Mouse (Mus musculus) midbrain, embryonic 16.5 days (tissue): ENCODE data around the gene Hoxc10. TPM values are rescaled to one million over a fixed set of nuclear protein-coding genes. Genes with fewer than 3 reads are reported as not detected.

Experiments used
- ATAC-seq: fragments of 200-750 bp; cut with Nextera tagmentation; 2 replicates; pipeline ENCODE4 v1.8.0; 2017; ENCODE audit warnings: moderate TSS enrichment
- H3K27ac ChIP-seq: fragments of 300-500 bp; sonication (generic); 2 replicates; pipeline ENCODE4 v1.5.1; 2014; ENCODE audit warnings: mild to moderate bottlenecking, low read length, mixed read lengths
- H3K27me3 ChIP-seq: fragments of 300-500 bp; sonication (generic); 2 replicates; pipeline ENCODE4 v1.6.1; 2014; ENCODE audit warnings: low read depth, low read length, mixed read lengths; ENCODE audit not compliant: control insufficient read depth, insufficient read depth
- H3K36me3 ChIP-seq: fragments of 300-500 bp; sonication (generic); 2 replicates; pipeline ENCODE4 v1.6.1; 2014; ENCODE audit warnings: mild to moderate bottlenecking, low read length, moderate library complexity, mixed read lengths; ENCODE audit not compliant: control insufficient read depth, insufficient read depth
- H3K4me1 ChIP-seq: fragments of 300-500 bp; sonication (generic); 2 replicates; pipeline ENCODE4 v1.6.1; 2014; ENCODE audit warnings: mild to moderate bottlenecking, low read length, mixed read lengths; ENCODE audit not compliant: control insufficient read depth, insufficient read depth
- H3K4me2 ChIP-seq: fragments of 300-500 bp; sonication (generic); 2 replicates; pipeline ENCODE4 v1.6.1; 2014; ENCODE audit warnings: mild to moderate bottlenecking, low read length, mixed read lengths
- H3K4me3 ChIP-seq: fragments of 300-500 bp; sonication (generic); 2 replicates; pipeline ENCODE4 v1.5.1; 2014; ENCODE audit warnings: low read depth, mild to moderate bottlenecking, low read length, moderate library complexity, mixed read lengths
- H3K9ac ChIP-seq: fragments of 300-500 bp; sonication (generic); 2 replicates; pipeline ENCODE4 v1.6.1; 2014; ENCODE audit warnings: low read depth, low read length, mixed read lengths
- H3K9me3 ChIP-seq: fragments of 300-500 bp; sonication (generic); replicated peaks from 2 replicates; pipeline ENCODE4 v1.6.1; 2014; ENCODE audit warnings: mild to moderate bottlenecking, low read length, mixed read lengths; ENCODE audit not compliant: control insufficient read depth, poor library complexity, severe bottlenecking
- WGBS: fragments of 180-500 bp; shearing (Covaris S2); extraction: QIAGEN DNeasy Blood & Tissue Kit; methylation state at CpG from one replicate; pipeline ENCODE4 v1.1.7; 2014; 5-methylcytosine and 5-hydroxymethylcytosine counted together
- polyA plus RNA-seq: library from polyadenylated mRNA; unstranded; fragments of >200 nt; fragmentation: Nextera tagmentation; extraction: Ambion mirVana; gene quantifications from 2 replicates; pipeline ENCODE4 v1.2.1, GENCODE M21; 2015

The Hoxc10 gene
- polyA plus RNA-seq, 1 experiment from 2014 or later: not detected

GRCm38 (mm10) chr15:103009265-103010111 lies 42.9 kb downstream of the Hoxc10 start:
- no peak overlapping the region for H3K9ac ChIP-seq
- H3K4me2 ChIP-seq: no peak overlapping the region
- H3K27me3 ChIP-seq: peaks cover 96% of the 10 kb centered on the region
- no peaks in the 10 kb centered on the region for H3K9me3 ChIP-seq
- no peak overlapping the region for H3K4me3 ChIP-seq
- peaks cover 5% of the 10 kb centered on the region; the same call in 1 of the 2 replicates for H3K4me1 ChIP-seq
- no peak overlapping the region for H3K27ac ChIP-seq
- no peak for ATAC-seq
- no peaks in the 10 kb centered on the region for H3K36me3 ChIP-seq
- 2% methylated on average over 27 of the region's 27 CpGs for WGBS

- Histone ChIP-seq H3K27me3 (peaks cover 95% of the 10 kb centered on the region), H3K9ac (no peak overlapping the region), H3K4me1 (peaks cover 5% of the 10 kb centered on the region; the same call in 1 of the 2 replicates), H3K4me2 (no peak overlapping the region), H3K4me3 (no peak overlapping the region), H3K27ac (no peak overlapping the region), H3K36me3 (no peaks in the 10 kb centered on the region), H3K9me3 (no peaks in the 10 kb centered on the region)
- no peak for ATAC-seq
- WGBS: under 1% methylated on average over 31 of the region's 31 CpGs
Observed at GRCm38 (mm10) chr15:103010112-103010846, 43.7 kb downstream of the Hoxc10 start.

GRCm38 (mm10) chr15:103010847-103011555 lies 44.4 kb downstream of the Hoxc10 start:
- no peak for ATAC-seq
- no peak overlapping the region for H3K4me3 ChIP-seq
- peaks cover 5% of the 10 kb centered on the region; the same call in 1 of the 2 replicates for H3K4me1 ChIP-seq
- no peak overlapping the region for H3K4me2 ChIP-seq
- H3K27ac ChIP-seq: no peak overlapping the region
- no peaks in the 10 kb centered on the region for H3K36me3 ChIP-seq
- H3K9ac ChIP-seq: no peak overlapping the region
- no peaks in the 10 kb centered on the region for H3K9me3 ChIP-seq
- peaks cover 93% of the 10 kb centered on the region for H3K27me3 ChIP-seq
- under 1% methylated on average over 28 of the region's 28 CpGs for WGBS

- Histone ChIP-seq H3K4me3 (no peak overlapping the region), H3K4me1 (peaks cover 5% of the 10 kb centered on the region; the same call in 1 of the 2 replicates), H3K4me2 (no peak overlapping the region), H3K9me3 (no peaks in the 10 kb centered on the region), H3K27me3 (peaks cover 93% of the 10 kb centered on the region), H3K36me3 (no peaks in the 10 kb centered on the region), H3K9ac (no peak overlapping the region), H3K27ac (no peak overlapping the region)
- ATAC-seq: no peak; the same call in 1 of the 2 replicates
- WGBS: 3% methylated on average over 26 of the region's 26 CpGs
Observed at GRCm38 (mm10) chr15:103011928-103012486, 45.4 kb downstream of the Hoxc10 start.

- Histone ChIP-seq H3K27ac (no peak overlapping the region), H3K4me3 (no peak overlapping the region; the same call in 1 of the 2 replicates), H3K4me2 (peak overlapping the region; percentile 27; the same call in 1 of the 2 replicates), H3K27me3 (peaks cover 93% of the 10 kb centered on the region), H3K36me3 (no peaks in the 10 kb centered on the region), H3K4me1 (peaks cover 5% of the 10 kb centered on the region; the same call in 1 of the 2 replicates), H3K9ac (no peak overlapping the region), H3K9me3 (no peaks in the 10 kb centered on the region)
- no peak for ATAC-seq
- 2% methylated on average over 17 of the region's 17 CpGs for WGBS
Observed at GRCm38 (mm10) chr15:103013238-103013984, 46.8 kb downstream of the Hoxc10 start.

- Histone ChIP-seq H3K4me1 (peaks cover 5% of the 10 kb centered on the region; the same call in 1 of the 2 replicates), H3K9me3 (no peaks in the 10 kb centered on the region), H3K27ac (no peak overlapping the region), H3K9ac (no peak overlapping the region), H3K4me3 (peak overlapping the region; percentile 6; the same call in 1 of the 2 replicates), H3K4me2 (peak overlapping the region; percentile 27), H3K27me3 (peaks cover 93% of the 10 kb centered on the region), H3K36me3 (no peaks in the 10 kb centered on the region)
- peak; percentile 39; the same call in 1 of the 2 replicates for ATAC-seq
- WGBS: 1% methylated on average over 45 of the region's 57 CpGs
Observed at GRCm38 (mm10) chr15:103014166-103015008, 47.8 kb downstream of the Hoxc10 start.

DNA sequence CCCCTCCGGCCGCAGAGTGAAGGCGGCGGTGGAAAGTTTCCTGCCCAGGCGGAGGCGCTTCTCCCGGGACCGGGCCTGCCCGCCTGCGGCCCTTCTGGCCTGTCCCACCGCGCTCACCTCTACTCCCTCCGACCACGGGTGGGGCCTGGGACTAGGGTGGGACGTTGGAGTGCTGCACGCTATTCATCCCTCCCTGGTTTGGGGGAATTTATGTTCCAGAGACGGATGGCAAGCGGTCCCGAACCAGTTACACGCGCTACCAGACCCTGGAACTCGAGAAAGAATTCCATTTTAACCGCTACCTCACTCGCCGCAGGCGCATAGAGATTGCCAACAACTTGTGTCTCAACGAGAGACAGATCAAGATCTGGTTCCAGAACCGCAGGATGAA lies 48.4 kb downstream of the Hoxc10 start:
- Histone ChIP-seq H3K9ac (no peak overlapping the region), H3K4me3 (no peak overlapping the region), H3K27ac (no peak overlapping the region), H3K4me2 (no peak overlapping the region), H3K4me1 (peaks cover 5% of the 10 kb centered on the region; the same call in 1 of the 2 replicates), H3K9me3 (no peaks in the 10 kb centered on the region), H3K36me3 (no peaks in the 10 kb centered on the region), H3K27me3 (peaks cover 93% of the 10 kb centered on the region)
- under 1% methylated on average over 23 of the region's 28 CpGs for WGBS
- no peak for ATAC-seq
